Mouse (Mus musculus): Measurements from ENCODE around the gene Ccs. TPM values are rescaled to one million over a fixed set of nuclear protein-coding genes. Genes with fewer than 3 reads are reported as not detected.

The Ccs gene
- polyA plus RNA-seq, 1 experiment, result 108 TPM

DNA sequence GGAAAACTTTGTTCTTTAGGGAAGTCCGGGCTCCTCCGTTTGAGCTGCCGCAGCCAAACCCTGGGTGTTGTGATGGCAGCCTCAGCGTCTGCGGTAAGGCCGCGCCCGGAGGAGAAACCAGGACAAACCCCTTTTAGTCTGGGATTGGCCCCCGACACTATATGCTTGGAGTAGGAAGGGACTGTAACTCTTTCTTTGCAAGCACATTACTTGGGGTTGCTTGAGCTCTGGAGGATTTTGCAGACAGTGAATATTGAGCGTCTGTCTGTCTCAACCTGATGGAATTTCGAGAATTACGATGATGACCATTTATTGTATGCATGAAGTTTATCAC, 27.3 kb downstream of the Ccs start:
- Histone ChIP-seq H3K9me3 (peaks cover 10% of the 10 kb centered on the region), H3K4me3 (replicated peaks) (peak overlapping the region; percentile 99), H3K36me3 (replicated peaks; ENCODE audit: low read length) (peaks cover 4% of the 10 kb centered on the region), H3K4me1 (peaks cover 33% of the 10 kb centered on the region), H3K27me3 (replicated peaks) (no peaks in the 10 kb centered on the region)
- TF ChIP-seq FLI1 (IDR thresholded peaks at IDR 0.05; ENCODE audit: low read length), result no peak
- TF ChIP-seq GATA1 (IDR thresholded peaks at IDR 0.05; ENCODE audit: borderline replicate concordance, low read length), result no peak

DNA sequence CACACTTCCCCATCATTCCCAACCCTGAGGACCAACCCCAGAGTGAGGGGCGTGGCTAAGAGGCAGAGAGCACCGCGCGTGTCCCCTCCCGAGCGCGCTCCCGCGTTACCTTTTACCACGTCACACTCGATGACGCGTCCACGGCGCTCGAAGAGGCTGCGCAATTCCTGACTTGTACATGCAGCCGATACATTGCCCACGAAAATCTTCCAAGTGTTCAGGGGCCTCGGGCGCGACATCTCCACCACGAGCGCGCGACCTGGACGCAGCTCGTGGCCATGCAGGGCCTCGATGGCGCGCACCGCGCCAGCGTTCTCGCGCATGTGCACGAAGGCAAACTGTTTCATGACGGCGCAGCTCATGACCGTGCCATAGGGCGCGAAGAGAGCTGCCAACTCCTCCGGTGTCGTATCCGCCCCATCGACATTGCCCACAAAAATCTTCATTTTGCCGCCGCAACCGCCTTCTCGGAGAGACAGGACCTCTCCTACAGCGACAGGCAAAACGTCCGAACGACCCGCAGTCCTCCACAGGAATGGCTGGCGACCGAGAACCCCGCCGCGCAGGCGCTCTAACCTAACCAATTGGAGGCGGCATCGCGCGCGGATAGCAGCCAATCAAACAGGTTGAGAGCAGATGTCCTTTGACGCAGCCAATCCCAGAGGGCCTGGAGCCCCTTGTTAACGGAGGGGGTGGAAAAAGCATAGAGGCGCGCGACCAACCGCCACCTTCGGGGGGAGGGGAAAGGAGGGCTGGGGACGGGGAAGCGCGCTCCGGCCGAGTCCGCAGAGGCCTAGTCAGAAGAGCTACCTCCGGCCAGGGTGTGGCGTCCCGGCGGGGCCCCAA, 27.8 kb downstream of the Ccs start, which contains the start of the genes Gm21992 and Rbm14:
Gene Gm21992 (minus strand): TSS at position 550 of the 846 bp plus-strand sequence.
Gene Rbm14 (minus strand): TSS at position 572 of the 846 bp plus-strand sequence.
- peaks cover 10% of the 10 kb centered on the region for H3K9me3 ChIP-seq
- no peaks in the 10 kb centered on the region for H3K27me3 ChIP-seq (replicated peaks)
- no peak for TF ChIP-seq GATA1 (IDR thresholded peaks at IDR 0.05; ENCODE audit: borderline replicate concordance, low read length)
- TF ChIP-seq FLI1 (IDR thresholded peaks at IDR 0.05; ENCODE audit: low read length), result no peak

DNA sequence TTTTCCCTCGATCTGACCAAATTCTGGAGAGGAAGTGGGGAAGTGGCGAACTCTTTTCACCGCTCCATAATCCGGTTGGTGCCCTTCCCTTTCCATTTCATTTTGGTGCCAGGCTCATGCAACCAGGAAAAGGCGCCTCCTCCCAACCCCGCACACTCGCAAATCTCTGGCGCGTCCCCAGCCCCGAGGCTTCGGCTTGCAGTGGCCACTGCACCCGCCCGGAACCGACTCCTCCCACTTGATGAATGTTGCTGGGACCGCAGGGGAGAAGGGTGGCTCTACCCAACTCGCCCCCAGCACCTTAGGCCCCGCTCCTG, 28.4 kb downstream of the Ccs start:
- H3K27me3 ChIP-seq (replicated peaks), result no peaks in the 10 kb centered on the region
- TF ChIP-seq GATA1 (IDR thresholded peaks at IDR 0.05; ENCODE audit: borderline replicate concordance, low read length), result no peak
- TF ChIP-seq FLI1 (IDR thresholded peaks at IDR 0.05; ENCODE audit: low read length), result no peak
- peaks cover 8% of the 10 kb centered on the region for H3K9me3 ChIP-seq
- H3K4me3 ChIP-seq (replicated peaks), result peak overlapping the region; percentile 99
- peaks cover 4% of the 10 kb centered on the region for H3K36me3 ChIP-seq (replicated peaks; ENCODE audit: low read length)
- peaks cover 39% of the 10 kb centered on the region for H3K4me1 ChIP-seq

More for the DNA sequence above, 27.8 kb downstream of the Ccs start, which contains the start of the genes Gm21992 and Rbm14:
- Histone ChIP-seq H3K4me1 (peaks cover 37% of the 10 kb centered on the region), H3K4me3 (replicated peaks) (peak within 1 kb of the TSS; percentile 99), H3K36me3 (replicated peaks; ENCODE audit: low read length) (peaks cover 4% of the 10 kb centered on the region)

DNA sequence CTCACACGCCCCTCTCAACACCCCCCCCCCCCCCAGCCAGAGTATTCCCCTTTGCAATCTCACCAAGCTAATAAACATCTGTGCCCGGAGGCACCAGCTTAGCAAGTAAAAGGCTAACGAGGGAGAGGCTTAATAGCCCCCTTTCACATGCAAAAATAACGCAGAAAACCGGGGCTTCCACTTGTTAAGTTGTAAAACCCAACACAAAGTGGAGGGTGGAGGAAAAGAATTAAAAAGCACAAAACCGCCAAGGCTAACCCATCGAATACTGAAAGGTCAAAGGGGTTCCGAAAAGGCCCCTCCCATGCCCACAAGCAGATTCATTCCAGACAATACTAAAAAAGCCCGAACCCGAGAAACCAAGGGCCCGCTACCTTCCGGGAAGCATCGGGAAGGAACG, 28.8 kb downstream of the Ccs start:
- Histone ChIP-seq H3K9me3 (peaks cover 4% of the 10 kb centered on the region), H3K36me3 (replicated peaks; ENCODE audit: low read length) (peaks cover 4% of the 10 kb centered on the region), H3K4me3 (replicated peaks) (peak overlapping the region; percentile 99), H3K4me1 (peaks cover 43% of the 10 kb centered on the region), H3K27me3 (replicated peaks) (no peaks in the 10 kb centered on the region)
- TF ChIP-seq FLI1 (IDR thresholded peaks at IDR 0.05; ENCODE audit: low read length) (no peak), GATA1 (IDR thresholded peaks at IDR 0.05; ENCODE audit: borderline replicate concordance, low read length) (no peak)

DNA sequence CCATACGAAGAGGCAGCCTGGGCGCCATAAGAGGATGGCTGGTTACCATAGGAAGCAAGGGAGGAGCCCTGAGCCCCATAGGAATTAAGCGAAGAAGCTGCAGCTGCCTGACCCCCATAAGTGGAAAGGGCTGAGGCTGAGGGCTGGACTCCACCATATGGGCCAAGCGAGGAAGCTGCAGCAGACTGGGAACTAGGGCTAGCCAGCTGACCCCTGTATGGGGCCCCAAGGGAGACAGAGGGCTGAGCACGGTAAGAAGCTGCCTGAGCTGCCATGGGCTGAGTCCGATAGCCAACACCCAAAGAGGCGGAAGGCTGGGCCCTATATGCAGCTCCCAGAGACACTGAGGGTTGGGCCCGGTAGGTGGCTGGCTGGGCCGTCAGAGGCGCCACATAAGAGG, 35.8 kb downstream of the Ccs start:
- TF ChIP-seq FLI1 (IDR thresholded peaks at IDR 0.05; ENCODE audit: low read length) (no peak), GATA1 (IDR thresholded peaks at IDR 0.05; ENCODE audit: borderline replicate concordance, low read length) (no peak)
- Histone ChIP-seq H3K9me3 (no peaks in the 10 kb centered on the region), H3K36me3 (replicated peaks; ENCODE audit: low read length) (peaks cover 70% of the 10 kb centered on the region), H3K4me3 (replicated peaks) (no peak overlapping the region), H3K27me3 (replicated peaks) (no peaks in the 10 kb centered on the region), H3K4me1 (peaks cover 76% of the 10 kb centered on the region)

DNA sequence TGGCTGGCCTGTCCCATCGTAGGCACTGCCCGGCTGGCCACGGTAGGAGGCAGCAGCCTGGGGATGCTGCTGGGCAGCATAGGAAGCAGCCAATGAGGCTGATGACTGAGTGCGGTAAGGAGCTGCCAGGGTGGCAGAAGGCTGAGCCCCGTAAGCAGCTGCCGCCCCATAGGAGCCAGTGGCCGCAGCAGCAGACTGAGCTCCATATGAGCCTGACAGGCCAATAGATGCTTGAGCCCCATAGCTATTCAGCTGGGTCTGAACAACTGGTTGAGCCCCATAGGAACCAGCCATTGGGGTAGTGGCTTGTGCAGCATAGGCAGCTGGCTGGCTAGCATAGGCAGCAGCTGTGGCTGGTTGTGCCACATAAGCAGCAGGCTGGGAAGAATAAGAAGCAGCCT, 36.4 kb downstream of the Ccs start:
- H3K4me1 ChIP-seq, result peaks cover 72% of the 10 kb centered on the region

DNA sequence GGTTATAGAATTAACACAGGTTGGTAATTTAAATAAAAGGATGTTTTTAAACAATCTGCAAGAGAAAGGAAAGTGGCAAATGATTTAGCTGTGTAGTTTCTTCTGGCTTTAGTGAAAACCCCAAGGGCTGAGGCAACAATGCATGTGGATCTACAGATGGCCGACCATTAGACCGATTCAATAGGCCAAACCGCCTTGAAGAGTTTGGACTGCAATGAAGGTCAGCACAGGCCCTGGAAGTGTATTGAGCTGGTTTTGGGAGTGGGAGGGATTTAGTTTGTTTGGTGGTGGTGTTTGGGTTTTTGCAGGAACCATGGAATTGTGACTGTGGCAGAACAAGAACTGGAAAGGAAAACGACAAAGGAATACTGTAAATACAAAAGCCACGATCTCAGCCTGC, 40.0 kb downstream of the Ccs start:
- H3K36me3 ChIP-seq (replicated peaks; ENCODE audit: low read length), result peaks cover 79% of the 10 kb centered on the region

More for the DNA sequence above, 36.4 kb downstream of the Ccs start:
- H3K4me3 ChIP-seq (replicated peaks), result no peak overlapping the region
- H3K27me3 ChIP-seq (replicated peaks), result no peaks in the 10 kb centered on the region
- peaks cover 71% of the 10 kb centered on the region for H3K36me3 ChIP-seq (replicated peaks; ENCODE audit: low read length)
- TF ChIP-seq GATA1 (IDR thresholded peaks at IDR 0.05; ENCODE audit: borderline replicate concordance, low read length) (no peak), FLI1 (IDR thresholded peaks at IDR 0.05; ENCODE audit: low read length) (no peak)
- no peaks in the 10 kb centered on the region for H3K9me3 ChIP-seq

DNA sequence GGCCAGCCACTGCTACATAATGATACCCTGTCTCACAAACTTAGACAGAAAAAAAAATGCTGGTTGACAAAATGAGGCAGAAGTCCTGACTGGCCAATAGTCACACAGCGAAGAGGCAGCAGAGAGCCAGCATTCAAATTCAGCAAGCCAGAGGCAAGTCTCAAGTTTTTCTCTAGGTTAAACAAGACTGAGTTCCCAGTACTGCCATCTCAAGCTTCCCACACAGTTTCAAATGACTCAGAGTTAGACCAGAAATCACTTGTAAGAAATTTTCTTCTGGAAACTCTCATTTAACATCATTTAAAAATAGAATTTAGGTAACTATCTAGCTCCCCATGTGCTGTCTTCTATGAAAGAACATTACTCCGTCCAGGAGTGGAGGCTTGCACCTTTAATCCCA, 41.3 kb downstream of the Ccs start:
- TF ChIP-seq FLI1 (IDR thresholded peaks at IDR 0.05; ENCODE audit: low read length), result no peak
- Histone ChIP-seq H3K27me3 (replicated peaks) (no peaks in the 10 kb centered on the region), H3K4me3 (replicated peaks) (no peak overlapping the region), H3K9me3 (no peaks in the 10 kb centered on the region), H3K4me1 (peaks cover 63% of the 10 kb centered on the region), H3K36me3 (replicated peaks; ENCODE audit: low read length) (peaks cover 67% of the 10 kb centered on the region)

More for the DNA sequence above, 40.0 kb downstream of the Ccs start:
- Histone ChIP-seq H3K4me1 (peaks cover 74% of the 10 kb centered on the region), H3K4me3 (replicated peaks) (no peak overlapping the region), H3K27me3 (replicated peaks) (no peaks in the 10 kb centered on the region), H3K9me3 (no peaks in the 10 kb centered on the region)
- TF ChIP-seq FLI1 (IDR thresholded peaks at IDR 0.05; ENCODE audit: low read length) (no peak), GATA1 (IDR thresholded peaks at IDR 0.05; ENCODE audit: borderline replicate concordance, low read length) (no peak)

DNA sequence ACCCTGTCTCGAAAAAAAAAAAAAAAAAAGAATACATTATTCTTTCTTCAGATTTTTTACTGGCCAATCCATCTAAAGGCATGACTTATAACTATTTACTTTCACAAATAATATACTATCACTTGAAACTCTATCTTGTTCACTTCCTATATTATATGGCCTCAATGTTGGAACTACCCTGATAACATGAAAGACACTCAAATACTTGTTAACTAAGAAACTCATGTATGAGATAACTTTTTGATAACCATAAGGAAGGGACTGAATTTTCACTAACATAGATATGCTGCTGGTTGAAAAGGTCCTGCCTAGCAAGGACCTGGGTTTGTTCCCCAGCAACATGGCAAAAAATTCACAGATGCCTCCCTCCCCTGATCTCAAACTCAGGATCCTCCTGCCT, 43.2 kb downstream of the Ccs start:
- TF ChIP-seq FLI1 (IDR thresholded peaks at IDR 0.05; ENCODE audit: low read length), result no peak
- no peak for TF ChIP-seq GATA1 (IDR thresholded peaks at IDR 0.05; ENCODE audit: borderline replicate concordance, low read length)
- peaks cover 61% of the 10 kb centered on the region for H3K36me3 ChIP-seq (replicated peaks; ENCODE audit: low read length)
- H3K9me3 ChIP-seq, result no peaks in the 10 kb centered on the region
- H3K4me3 ChIP-seq (replicated peaks), result no peak overlapping the region
- no peaks in the 10 kb centered on the region for H3K27me3 ChIP-seq (replicated peaks)
- H3K4me1 ChIP-seq, result peaks cover 57% of the 10 kb centered on the region

DNA sequence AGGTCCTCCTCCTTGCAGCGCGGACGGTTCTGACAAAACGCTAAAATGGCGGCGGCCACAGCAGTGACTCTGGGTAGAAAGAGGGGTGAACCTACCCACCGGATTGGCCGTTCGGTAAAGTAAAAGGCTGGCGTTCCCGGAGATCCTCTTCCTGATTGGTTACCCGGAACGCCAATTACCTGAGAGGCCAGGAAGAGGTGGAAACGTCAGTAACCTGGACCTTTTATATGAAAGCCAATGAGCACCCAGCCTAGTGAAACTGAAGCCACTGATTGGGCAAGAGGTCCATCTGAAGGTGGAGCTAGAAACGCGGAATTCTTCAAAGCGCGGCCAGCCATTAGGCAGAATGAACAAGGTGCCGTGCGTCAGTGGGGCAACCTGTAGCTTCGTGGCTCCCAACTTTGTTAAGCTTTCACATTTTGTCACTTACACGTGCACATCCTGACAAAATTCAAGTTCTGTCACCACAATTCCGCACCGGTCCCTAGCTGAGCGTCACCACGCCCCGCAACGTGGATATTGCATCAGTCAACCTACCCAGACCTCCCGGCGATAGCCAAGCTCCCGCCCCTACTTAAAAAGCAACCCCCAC, 45.2 kb downstream of the Ccs start, which contains the start of gene Rbm4:
Gene Rbm4 (minus strand): TSS at position 71 of the 592 bp plus-strand sequence.
- no peaks in the 10 kb centered on the region for H3K9me3 ChIP-seq
- peaks cover 60% of the 10 kb centered on the region for H3K36me3 ChIP-seq (replicated peaks; ENCODE audit: low read length)
- H3K4me3 ChIP-seq (replicated peaks), result peak within 1 kb of the TSS; percentile 95
- TF ChIP-seq GATA1 (IDR thresholded peaks at IDR 0.05; ENCODE audit: borderline replicate concordance, low read length), result no peak
- no peak for TF ChIP-seq FLI1 (IDR thresholded peaks at IDR 0.05; ENCODE audit: low read length)
- H3K4me1 ChIP-seq, result peaks cover 68% of the 10 kb centered on the region
- no peaks in the 10 kb centered on the region for H3K27me3 ChIP-seq (replicated peaks)

All from megakaryocyte, embryonic 14.5 days (primary cell).